In genomic region chr3:131214841-131215240, GRCm38 (mm10) we compare ENCODE assay signal across 8 mouse cellular contexts. TPM values are rescaled to one million over a fixed set of nuclear protein-coding genes. Genes with fewer than 3 reads are reported as not detected.
DNase-seq lines count a peak whose midpoint lies in the region; ATAC-seq and TF ChIP-seq lines count a peak whose summit lies in the region.
"Had no signal": no experiment of that assay in that cellular context is flagged by ENCODE, and none has a peak within 500 bp of the region (broad histone marks: within the 10 kb centered on the region; RNA-seq: fewer than 3 reads in every experiment).

No protein-coding gene starts in this region.

- H3K27me3 ChIP-seq in kidney, embryonic 14.5 days (ENCODE audit: control insufficient read depth, insufficient read depth, low read length): no peaks in the 10 kb centered on the region
- H3K27me3 ChIP-seq in midbrain, embryonic 13.5 days: no peaks in the 10 kb centered on the region
- H3K27me3 ChIP-seq: lung, embryonic 15.5 days had no signal

- no peak overlapping the region for H3K27ac ChIP-seq in layer of hippocampus, adult 2 months
- no peak overlapping the region for H3K27ac ChIP-seq in kidney, embryonic 14.5 days (ENCODE audit: low read depth, low read length)
- H3K27ac ChIP-seq in midbrain, embryonic 13.5 days: no peak overlapping the region
- H3K27ac ChIP-seq: lung, embryonic 15.5 days had no signal

- DNase-seq in layer of hippocampus, adult 2 months (ENCODE audit: low spot score in 2 of 2): peak in 1 of 2 experiments; percentile 60
- no peak for DNase-seq in layer of hippocampus, adult 9-10 months (ENCODE audit: low spot score)
- DNase-seq in CD8-positive naive resting alpha-beta T cell, adult 2 months (ENCODE audit: low read depth in 2 of 2, low spot score in 2 of 2): peak; percentile 68 to 71
- no peak for DNase-seq in neural tube, embryonic 10.5 days (ENCODE audit: extremely low spot score, low spot score)

- TF ChIP-seq CTCF in layer of hippocampus, adult 2 months (conservative IDR thresholded peaks at IDR 0.05): peak; percentile 84

- peak; percentile 52 for ATAC-seq in activated CD4-positive, CD25-positive, alpha-beta regulatory T cell, adult 4 months
- peak; percentile 25; the same call in 1 of the 2 replicates for ATAC-seq in kidney, embryonic 14.5 days (ENCODE audit: low FRiP score, low TSS enrichment)
- ATAC-seq in midbrain, embryonic 13.5 days: peak; percentile 58; the same call in 1 of the 2 replicates

- no peak overlapping the region for H3K4me2 ChIP-seq in kidney, embryonic 14.5 days (replicated peaks; ENCODE audit: low read depth, low read length)
- H3K4me2 ChIP-seq in midbrain, embryonic 13.5 days (replicated peaks): no peak overlapping the region
- H3K4me2 ChIP-seq: lung, embryonic 15.5 days had no signal

- H3K9me3 ChIP-seq in kidney, embryonic 14.5 days (ENCODE audit: control insufficient read depth, low read length): no peaks in the 10 kb centered on the region
- no peaks in the 10 kb centered on the region for H3K9me3 ChIP-seq in midbrain, embryonic 13.5 days
- H3K9me3 ChIP-seq: lung, embryonic 15.5 days had no signal

- no peak overlapping the region for H3K4me3 ChIP-seq in layer of hippocampus, adult 2 months
- H3K4me3 ChIP-seq in kidney, embryonic 14.5 days (ENCODE audit: low read length): no peak overlapping the region
- no peak overlapping the region for H3K4me3 ChIP-seq in midbrain, embryonic 13.5 days (replicated peaks)
- H3K4me3 ChIP-seq: lung, embryonic 15.5 days had no signal

- H3K9ac ChIP-seq in kidney, embryonic 14.5 days (ENCODE audit: low read depth, low read length): no peak overlapping the region
- no peak overlapping the region for H3K9ac ChIP-seq in midbrain, embryonic 13.5 days (replicated peaks)
- H3K9ac ChIP-seq: lung, embryonic 15.5 days had no signal

- peaks cover 7% of the 10 kb centered on the region for H3K4me1 ChIP-seq in kidney, embryonic 14.5 days (ENCODE audit: control insufficient read depth, insufficient read depth, low read length)
- H3K4me1 ChIP-seq in midbrain, embryonic 13.5 days (replicated peaks): no peaks in the 10 kb centered on the region
- H3K4me1 ChIP-seq: lung, embryonic 15.5 days had no signal

- 63% methylated on average over 9 of the region's 9 CpGs for WGBS in kidney, embryonic 14.5 days
- 69% methylated on average over 9 of the region's 9 CpGs for WGBS in midbrain, embryonic 13.5 days

- no peaks in the 10 kb centered on the region; the same call in 1 of the 2 replicates for H3K36me3 ChIP-seq in kidney, embryonic 14.5 days (ENCODE audit: control insufficient read depth, insufficient read depth, low read length)
- H3K36me3 ChIP-seq in midbrain, embryonic 13.5 days: peaks cover 17% of the 10 kb centered on the region; the same call in 1 of the 2 replicates
- H3K36me3 ChIP-seq: lung, embryonic 15.5 days had no signal

RNA-seq across cellular contexts. Expression of gene Hadh, which starts 57.1 kb away (rescaled TPM):
- 10 to 100 TPM; 22.3 to 23.6 TPM for total RNA-seq in layer of hippocampus, adult 2 months (2021)
- 10 to 100 TPM; 74.7 to 79.3 TPM for polyA plus RNA-seq in activated CD4-positive, CD25-positive, alpha-beta regulatory T cell, adult 4 months (2017; shearing (Covaris generic))
- polyA plus RNA-seq in kidney, embryonic 14.5 days (2014; fragmentation: Nextera tagmentation; extraction: Ambion mirVana): 130 and 134 TPM in 2 replicates
- 30.1 and 31.6 TPM in 2 replicates for polyA plus RNA-seq in midbrain, embryonic 13.5 days (2015; fragmentation: Nextera tagmentation; extraction: Ambion mirVana)

Comparison
In these comparisons a context has a peak if more than half of its experiments do, and no peak if none do; other contexts are left out.
1. DNase-seq: peak in CD8-positive naive resting alpha-beta T cell, adult 2 months (2 of 2); none in layer of hippocampus, adult 9-10 months (single experiment) and neural tube, embryonic 10.5 days (single experiment).
2. Peak in every context shown above with its lines, with median percentiles within 50 percentile points of each other: ATAC-seq.